In genomic region chr3:37748002-37748733, GRCm38 (mm10) we compare ENCODE assay signal across 9 mouse cellular contexts. TPM values are rescaled to one million over a fixed set of nuclear protein-coding genes. Genes with fewer than 3 reads are reported as not detected.
DNase-seq lines count a peak whose midpoint lies in the region; ATAC-seq lines count a peak whose summit lies in the region.
"Had no signal": no experiment of that assay in that cellular context is flagged by ENCODE, and none has a peak within 500 bp of the region (broad histone marks: within the 10 kb centered on the region; RNA-seq: fewer than 3 reads in every experiment).

No protein-coding gene starts in this region.

- peak; percentile 61; the same call in 1 of the 2 replicates for ATAC-seq in hindbrain, embryonic 16.5 days
- ATAC-seq in hindbrain, embryonic 11.5 days (ENCODE audit: low FRiP score), result no peak
- peak; percentile 78 for ATAC-seq in megakaryocyte, adult 5-6 weeks (ENCODE audit: poor library complexity, severe bottlenecking)

- no peak overlapping the region for H3K4me3 ChIP-seq in hindbrain, embryonic 16.5 days (ENCODE audit: low read length)
- no peak overlapping the region for H3K4me3 ChIP-seq in hindbrain, embryonic 11.5 days (ENCODE audit: low read depth, low read length)
- H3K4me3 ChIP-seq: midbrain, embryonic 12.5 days had no signal

- H3K4me2 ChIP-seq in hindbrain, embryonic 16.5 days (ENCODE audit: low read length), result no peak overlapping the region
- no peak overlapping the region for H3K4me2 ChIP-seq in hindbrain, embryonic 11.5 days (replicated peaks; ENCODE audit: low read depth, low read length)
- H3K4me2 ChIP-seq: midbrain, embryonic 12.5 days had no signal

- H3K9me3 ChIP-seq in hindbrain, embryonic 16.5 days (ENCODE audit: control insufficient read depth, low read length), result no peaks in the 10 kb centered on the region
- no peaks in the 10 kb centered on the region for H3K9me3 ChIP-seq in hindbrain, embryonic 11.5 days (ENCODE audit: control insufficient read depth, low read length)
- H3K9me3 ChIP-seq: midbrain, embryonic 12.5 days had no signal

- no peak overlapping the region for H3K9ac ChIP-seq in hindbrain, embryonic 16.5 days (ENCODE audit: low read depth, low read length)
- H3K9ac ChIP-seq in hindbrain, embryonic 11.5 days (ENCODE audit: low read depth, low read length), result no peak overlapping the region
- H3K9ac ChIP-seq: midbrain, embryonic 12.5 days had no signal

- 0 out of 2 replicates have a peak overlapping the region, but pooled peaks have one; percentile 11 for H3K27ac ChIP-seq in hindbrain, embryonic 16.5 days (ENCODE audit: low read depth, low read length)
- no peak overlapping the region for H3K27ac ChIP-seq in hindbrain, embryonic 11.5 days (ENCODE audit: low read depth, low read length)
- H3K27ac ChIP-seq: midbrain, embryonic 12.5 days had no signal

- WGBS in hindbrain, embryonic 16.5 days, result 85% methylated on average over 16 of the region's 16 CpGs
- 87% methylated on average over 16 of the region's 16 CpGs for WGBS in hindbrain, embryonic 11.5 days

- no peaks in the 10 kb centered on the region for H3K27me3 ChIP-seq in hindbrain, embryonic 16.5 days (replicated peaks; ENCODE audit: control insufficient read depth, insufficient read depth, low read length)
- H3K27me3 ChIP-seq in hindbrain, embryonic 11.5 days (ENCODE audit: control insufficient read depth, insufficient read depth, low read length), result no peaks in the 10 kb centered on the region
- H3K27me3 ChIP-seq: midbrain, embryonic 12.5 days had no signal

- H3K4me1 ChIP-seq in hindbrain, embryonic 16.5 days (ENCODE audit: control insufficient read depth, insufficient read depth, low read depth, low read length), result no peaks in the 10 kb centered on the region
- H3K4me1 ChIP-seq in hindbrain, embryonic 11.5 days (replicated peaks; ENCODE audit: control insufficient read depth, insufficient read depth, low read length), result no peaks in the 10 kb centered on the region
- H3K4me1 ChIP-seq: midbrain, embryonic 12.5 days had no signal

- no peaks in the 10 kb centered on the region for H3K36me3 ChIP-seq in hindbrain, embryonic 16.5 days (ENCODE audit: control insufficient read depth, insufficient read depth, low read length)
- H3K36me3 ChIP-seq in hindbrain, embryonic 11.5 days (ENCODE audit: control insufficient read depth, insufficient read depth, low read length), result no peaks in the 10 kb centered on the region
- H3K36me3 ChIP-seq: midbrain, embryonic 12.5 days had no signal

- DNase-seq in hindbrain, embryonic 11.5 days (ENCODE audit: low spot score), result no peak
- DNase-seq in c-Kit-positive CD71-positive TER-119-positive erythroid progenitor cells, embryonic 14.5 days (ENCODE audit: low spot score), result peak; percentile 57
- peak; percentile 50 for DNase-seq in kidney, postnatal 10 days
- DNase-seq in cerebellum, adult 11 months, result no peak
- no peak for DNase-seq in thymus, postnatal 14 days
- DNase-seq in thymus, postnatal 10 days (ENCODE audit: low spot score in 2 of 2), result no peak

RNA-seq across cellular contexts. Expression of gene Gm5148, which starts 23.9 kb away (rescaled TPM):
- 12.7 and 14.0 TPM in 2 replicates for polyA plus RNA-seq in hindbrain, embryonic 16.5 days (2015; fragmentation: Nextera tagmentation; extraction: Ambion mirVana)
- polyA plus RNA-seq in hindbrain, embryonic 11.5 days (2014; fragmentation: Nextera tagmentation; extraction: Ambion mirVana), result 2.9 and 3.0 TPM in 2 replicates
- total RNA-seq in megakaryocyte, adult 5-6 weeks (2015), result 0.13 TPM in 1 of 2 replicates, not detected in the other
- total RNA-seq in megakaryocyte, adult 5-6 weeks (2017), result 12.9 and 15.8 TPM in 2 replicates

Comparison
In these comparisons a context has a peak if more than half of its experiments do, and no peak if none do; other contexts are left out.
1. DNase-seq: peak in c-Kit-positive CD71-positive TER-119-positive erythroid progenitor cells, embryonic 14.5 days (single experiment) and kidney, postnatal 10 days (single experiment); none in hindbrain, embryonic 11.5 days (single experiment), cerebellum, adult 11 months (single experiment), thymus, postnatal 14 days (single experiment) and thymus, postnatal 10 days (0 of 2).